Mouse (Mus musculus): Measurements from ENCODE around the gene Fam216b. TPM values are rescaled to one million over a fixed set of nuclear protein-coding genes. Genes with fewer than 3 reads are reported as not detected.

The Fam216b gene
- polyA plus RNA-seq, 1 experiment from 2014 or later: not detected

Other genes with a start within 250 kb of the Fam216b start
- gene Dnajc15, start 213.9 kb downstream of the Fam216b start, polyA plus RNA-seq (2016; fragmentation: Nextera tagmentation; extraction: Ambion mirVana): 101 and 113 TPM in 2 replicates
- gene Epsti1, start 184.8 kb downstream of the Fam216b start, polyA plus RNA-seq (2016; fragmentation: Nextera tagmentation; extraction: Ambion mirVana): 0.09 and 0.18 TPM in 2 replicates
- 0.07 TPM in 1 of 2 replicates, not detected in the other for gene Tnfsf11, start 219.0 kb upstream of the Fam216b start, polyA plus RNA-seq (2016; fragmentation: Nextera tagmentation; extraction: Ambion mirVana)